Mouse (Mus musculus) cerebellum, postnatal 36 days (tissue): Measurements from ENCODE around the gene Gpc6.

Source experiments
- DNase-seq, 2 experiments: peaks; one replicate each; pipeline ENCODE4 v3.0.0; 2021 to 2022; ENCODE audit warnings: mixed read lengths in 2 of 2

Gene Gpc6

DNA sequence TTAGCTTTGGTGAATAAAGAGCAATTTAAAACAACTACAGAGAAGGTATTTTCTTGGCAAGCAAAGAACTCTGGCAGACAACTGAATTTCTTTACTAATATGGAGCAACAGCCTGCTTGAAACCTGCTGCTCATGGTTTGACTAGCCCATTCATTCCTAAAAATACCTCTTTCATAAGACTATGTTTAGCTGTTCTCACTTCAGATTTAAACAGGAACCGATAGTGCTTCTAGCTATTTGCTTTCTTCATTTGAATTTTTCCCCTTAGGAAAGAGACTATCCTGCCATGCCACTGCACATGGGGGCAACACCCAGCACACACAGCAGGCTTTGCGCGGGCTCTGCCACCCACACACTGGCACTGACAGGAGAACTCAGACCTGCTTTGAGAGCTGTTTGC is 888.4 kb downstream of the Gpc6 start:
- no peak for DNase-seq

DNA sequence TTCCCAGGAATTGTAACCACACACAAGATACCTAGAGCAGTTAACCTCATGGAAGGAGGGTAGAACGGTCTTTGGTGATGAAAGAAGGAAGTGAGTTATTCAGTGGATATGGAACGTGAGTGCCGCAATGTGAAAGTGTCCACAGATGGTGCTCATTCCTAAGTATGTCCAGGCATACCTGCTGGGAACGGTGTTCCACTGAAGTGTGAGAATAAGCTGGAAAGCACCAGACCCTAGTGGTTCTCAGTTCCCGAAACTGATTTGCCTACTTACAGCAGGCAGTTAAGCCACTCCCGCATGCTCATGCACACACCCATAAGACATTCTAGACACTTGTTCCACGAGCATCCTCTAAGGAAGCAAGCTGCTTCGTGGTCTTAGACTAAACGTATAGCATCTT is 890.9 kb downstream of the Gpc6 start:
- no peak for DNase-seq

DNA sequence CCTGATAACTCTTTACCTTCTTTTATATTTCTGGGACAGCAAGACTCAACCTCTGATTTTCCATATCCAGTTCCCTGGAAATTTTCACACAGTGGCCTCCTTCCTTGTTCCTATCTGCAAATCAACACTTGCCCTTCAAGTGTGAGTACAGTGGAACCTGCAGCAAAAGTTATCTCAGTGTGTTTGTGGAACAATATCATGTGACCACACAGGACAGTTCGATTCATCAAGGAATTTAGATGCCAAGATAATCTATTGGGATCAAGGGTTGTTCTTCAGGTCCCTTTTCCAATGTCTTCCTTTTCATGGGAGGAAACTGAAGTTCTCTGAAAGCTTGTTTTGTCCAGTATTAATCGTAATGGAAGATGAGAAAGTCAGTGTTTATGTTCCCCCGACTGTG is 891.6 kb downstream of the Gpc6 start:
- no peak for DNase-seq

DNA sequence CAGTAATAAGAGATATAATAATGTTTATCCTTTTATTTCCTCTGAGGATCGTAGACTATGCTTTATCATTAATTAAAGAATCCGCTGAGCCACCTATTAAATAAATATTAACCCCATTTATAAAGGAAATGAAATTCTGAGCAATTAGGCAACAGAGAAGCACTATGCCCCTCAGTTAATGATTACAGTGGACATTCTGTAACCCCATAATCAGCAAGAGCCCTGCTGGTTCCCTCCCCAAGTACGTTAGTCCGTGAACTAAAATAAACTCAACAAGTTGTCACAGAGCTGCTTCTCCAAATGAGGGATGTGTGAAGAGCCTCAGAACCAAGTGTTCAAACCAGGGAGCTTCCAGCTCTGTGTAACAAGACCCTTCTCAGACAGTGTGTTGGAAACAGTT is 892.1 kb downstream of the Gpc6 start:
- DNase-seq: no peak

DNA sequence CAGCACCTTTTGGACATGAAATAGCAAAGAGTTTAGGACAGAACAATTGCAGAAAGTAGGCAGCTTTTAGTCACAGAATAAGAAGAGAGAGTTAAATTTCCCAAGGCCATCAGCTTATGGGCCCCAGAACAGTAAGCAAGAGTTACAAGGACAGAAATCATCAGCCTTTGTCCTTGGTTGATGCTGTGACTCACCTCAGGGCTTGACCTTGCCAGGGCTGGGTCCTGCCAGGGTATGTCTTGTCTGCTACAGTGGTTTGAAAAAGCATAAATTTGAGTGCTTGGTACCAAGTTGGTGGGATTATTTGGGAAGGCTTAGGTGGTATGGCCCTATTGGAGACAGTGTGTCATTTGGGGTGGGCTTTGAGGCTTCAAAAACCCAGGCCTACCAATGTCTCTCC is 899.4 kb downstream of the Gpc6 start:
- no peak for DNase-seq

DNA sequence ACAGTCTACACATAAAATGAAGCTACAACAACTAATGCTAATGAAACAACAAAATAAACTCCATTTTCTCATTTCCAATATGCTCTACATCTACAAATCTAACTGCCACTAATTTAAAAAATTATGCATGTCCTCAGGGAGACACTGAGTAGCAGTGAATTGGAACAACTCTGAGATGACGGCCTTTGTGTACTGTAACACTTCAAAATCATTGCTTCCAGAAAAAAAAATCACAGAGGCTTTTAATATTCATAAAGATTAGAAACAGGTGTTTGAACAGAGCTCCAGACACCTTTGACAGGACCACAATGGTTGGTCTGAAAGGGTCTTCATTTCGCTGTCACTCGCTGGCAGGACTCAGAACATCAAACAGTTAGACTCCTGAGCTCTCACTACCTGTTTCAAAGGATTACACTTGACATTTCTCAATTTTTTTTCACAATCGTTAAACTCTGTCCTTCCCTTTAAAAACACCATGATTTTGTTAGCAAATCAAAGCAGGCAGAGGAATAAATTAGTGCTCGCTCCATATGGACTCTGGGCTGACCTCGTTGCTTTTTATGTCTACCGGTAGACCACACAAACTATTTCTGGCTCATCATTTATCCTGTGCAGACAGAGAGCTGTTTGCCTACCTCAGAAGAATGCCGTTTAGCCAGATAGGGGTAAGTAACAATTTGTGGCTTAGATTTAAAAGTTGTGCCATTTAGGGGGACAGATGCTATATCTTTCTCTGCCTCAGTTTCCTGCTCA is 901.4 kb downstream of the Gpc6 start:
- DNase-seq: no peak

DNA sequence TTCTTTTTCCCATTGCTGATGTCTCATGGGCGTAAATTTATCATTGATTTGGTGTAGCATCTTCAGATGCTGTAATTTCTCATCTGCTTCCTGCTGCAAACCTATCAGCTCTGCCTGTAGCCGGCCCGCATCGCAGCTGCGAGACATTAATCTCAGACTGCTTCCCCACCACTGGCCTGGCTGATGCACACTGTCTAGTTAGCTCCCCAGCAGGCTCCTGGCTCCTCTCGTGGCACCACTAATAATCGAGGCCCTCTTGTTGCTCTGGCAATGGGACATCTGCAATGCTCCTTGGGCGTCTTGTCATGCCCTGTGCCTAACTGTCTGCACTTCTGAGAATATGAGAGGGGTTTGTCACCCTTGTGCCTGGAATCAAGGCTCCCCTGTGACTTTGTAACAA is 906.2 kb downstream of the Gpc6 start:
- no peak for DNase-seq

DNA sequence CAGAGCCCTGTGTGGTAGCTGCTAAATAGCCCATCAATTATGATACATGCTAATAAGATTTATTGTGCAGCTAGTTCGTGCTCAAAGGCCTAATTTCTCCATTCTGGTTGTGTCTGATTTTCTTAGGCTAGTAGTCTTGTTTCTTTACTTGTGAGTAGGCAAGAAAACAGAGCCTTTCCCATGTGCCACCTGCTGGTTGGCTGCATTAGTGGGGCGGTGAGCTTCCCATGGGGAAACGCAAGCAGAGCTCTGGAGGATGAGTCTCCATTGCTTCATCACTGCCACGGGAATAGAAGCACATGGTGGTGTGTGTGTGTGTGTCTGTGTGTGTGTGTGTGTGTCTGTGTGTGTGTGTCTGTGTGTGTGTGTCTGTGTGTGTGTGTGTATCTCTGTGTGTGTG is 906.6 kb downstream of the Gpc6 start:
- DNase-seq: no peak

DNA sequence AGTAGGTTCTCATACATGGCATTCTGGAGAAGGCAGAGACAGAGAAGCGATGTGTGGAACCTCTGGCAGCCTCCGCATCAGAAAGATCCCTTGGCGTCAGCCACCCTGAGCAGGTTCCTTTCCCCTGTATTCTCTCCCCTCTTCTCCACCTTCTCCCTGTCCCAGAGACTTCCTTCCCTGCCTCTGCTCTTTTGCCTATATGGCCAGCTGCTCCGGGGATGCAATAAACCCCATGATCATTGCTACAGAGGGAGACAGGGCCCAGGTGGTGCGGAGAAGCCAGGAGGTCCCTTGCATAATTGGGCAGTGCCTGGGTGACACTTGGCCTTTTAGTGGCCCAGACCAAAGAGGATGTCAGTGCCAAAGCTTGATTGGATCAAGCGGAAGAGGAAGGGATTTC is 910.4 kb downstream of the Gpc6 start:
- DNase-seq: no peak

DNA sequence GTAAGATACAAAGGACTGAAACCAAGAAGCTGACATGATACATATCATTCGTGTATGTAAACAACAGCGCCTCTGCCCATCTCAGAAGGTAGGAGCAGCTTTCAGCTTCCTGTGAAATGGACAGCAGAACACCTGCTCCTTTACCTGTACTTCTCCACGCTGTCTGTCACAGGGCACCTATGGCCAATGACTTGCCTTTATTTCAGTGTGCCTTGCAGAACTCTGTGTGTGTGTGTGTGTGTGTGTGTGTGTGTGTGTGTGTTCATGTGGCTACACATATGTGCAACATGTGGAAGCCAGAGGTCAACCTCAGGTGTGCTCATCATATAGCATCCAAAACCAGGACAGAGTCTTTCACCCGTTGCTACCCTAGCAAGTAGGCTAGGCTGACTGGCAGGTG is 911.9 kb downstream of the Gpc6 start:
- DNase-seq: no peak

DNA sequence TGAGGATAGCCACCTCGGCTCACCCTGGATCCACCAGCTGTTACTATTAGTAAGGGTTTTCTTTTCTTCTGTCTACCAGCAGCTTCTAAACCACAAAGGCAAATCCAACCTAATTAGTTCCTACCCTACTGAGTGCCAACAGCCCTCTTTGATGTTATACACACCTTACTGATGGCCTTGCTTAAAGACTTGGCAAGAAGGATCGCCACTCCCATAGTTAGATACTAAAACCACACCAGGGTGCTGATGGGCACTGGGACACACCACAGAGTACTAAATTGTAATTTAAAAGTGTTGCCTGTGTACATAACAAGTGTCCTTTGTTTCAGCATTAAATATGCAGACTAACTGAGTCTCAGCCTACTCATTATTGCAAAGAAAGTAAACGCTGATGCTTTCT is 912.6 kb downstream of the Gpc6 start:
- DNase-seq: no peak

DNA sequence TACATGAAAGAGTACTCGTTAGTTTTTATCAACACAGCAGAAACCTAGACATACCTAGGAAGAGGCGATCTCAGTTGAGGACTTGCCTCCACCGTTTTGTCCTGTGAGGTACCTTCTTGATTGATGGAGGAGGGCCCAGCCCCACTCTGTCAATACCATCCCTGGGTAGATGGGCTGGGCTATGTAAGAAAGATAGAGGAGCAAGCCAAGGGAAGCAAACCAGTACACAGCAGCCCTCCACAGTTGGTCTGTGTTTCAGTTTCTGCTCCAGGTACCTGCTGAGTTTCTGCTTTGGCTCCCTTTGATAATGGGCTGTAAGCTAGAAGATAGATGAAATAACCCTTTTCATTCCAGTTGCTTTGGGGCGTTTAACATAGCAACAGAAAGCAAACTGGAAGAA is 916.1 kb downstream of the Gpc6 start:
- no peak for DNase-seq

DNA sequence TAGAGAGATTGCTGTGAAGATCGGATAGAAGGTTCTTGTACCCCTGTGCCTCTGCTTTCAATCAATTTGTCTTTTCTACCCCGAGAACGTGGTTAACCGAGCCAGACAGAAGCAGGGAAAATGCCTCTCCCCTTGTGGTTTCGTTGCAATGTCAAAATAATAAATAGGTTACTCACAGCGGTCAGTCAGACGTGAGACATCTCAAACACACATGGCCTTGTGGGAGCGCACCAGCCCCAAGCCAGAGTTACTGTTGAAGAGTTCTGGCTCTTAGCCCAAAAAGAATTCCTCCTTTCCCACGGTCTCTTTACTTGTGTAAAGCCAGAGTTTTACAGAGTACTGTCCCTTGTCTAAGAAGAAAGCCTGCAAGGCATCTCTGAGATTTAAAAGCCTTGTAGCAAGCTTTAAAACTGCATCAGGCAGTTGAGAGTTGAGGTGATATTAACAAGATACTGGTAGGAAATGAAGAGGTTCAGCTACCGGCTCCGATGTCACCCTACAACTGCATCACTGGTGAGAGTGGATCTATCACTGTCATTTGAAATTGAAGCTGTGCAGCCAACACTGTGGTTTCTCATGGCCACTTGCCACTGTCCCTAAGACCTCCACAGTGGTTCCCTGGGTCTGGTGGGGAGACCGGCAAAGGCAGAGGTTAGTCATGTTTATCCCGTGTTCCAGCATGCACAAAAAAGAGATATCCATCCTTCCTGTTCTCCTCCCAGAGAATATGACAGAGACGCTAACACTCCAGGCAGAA is 916.9 kb downstream of the Gpc6 start:
- no peak for DNase-seq

DNA sequence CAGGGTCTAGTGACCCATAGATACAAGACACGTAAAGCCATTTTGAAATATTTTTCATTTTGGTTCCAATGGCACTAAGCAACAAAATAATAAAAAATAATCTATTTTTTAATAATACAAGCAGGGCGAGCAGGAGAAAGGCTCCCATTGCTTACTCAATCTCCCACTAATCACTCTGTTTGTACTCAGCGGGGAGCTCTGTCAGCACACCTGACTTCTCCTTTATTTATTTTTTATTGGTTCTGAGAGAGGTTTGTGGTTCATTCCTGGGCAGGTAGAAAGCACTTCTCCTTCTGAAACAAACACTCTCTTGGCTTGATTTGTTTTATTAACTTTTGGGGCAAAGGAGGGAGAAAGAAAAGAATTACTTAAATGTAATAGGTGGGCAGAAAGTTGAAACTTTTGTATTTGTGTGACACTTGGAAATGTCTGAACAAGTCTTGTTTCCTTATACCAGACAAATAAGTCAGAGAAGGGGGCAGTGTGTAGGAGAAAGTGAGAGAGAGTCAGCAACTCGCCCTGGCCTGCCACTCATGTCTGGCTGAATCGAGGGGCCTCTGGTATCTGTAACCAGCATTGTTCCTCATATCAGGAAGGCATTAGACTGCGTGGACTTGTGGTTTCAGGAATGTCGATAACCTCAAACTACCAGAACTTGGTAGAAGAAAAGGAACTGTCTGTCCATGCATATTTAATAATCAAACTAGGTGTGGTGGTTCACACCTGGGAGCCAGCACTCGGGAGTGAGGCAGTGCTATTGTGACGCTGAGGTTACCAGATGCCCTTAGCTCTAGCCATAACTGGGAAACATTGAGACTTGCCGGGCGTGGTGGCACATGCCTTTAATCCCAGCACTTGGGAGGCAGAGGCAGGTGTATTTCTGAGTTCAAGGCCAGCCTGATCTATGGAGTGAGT is 924.7 kb downstream of the Gpc6 start:
- no peak for DNase-seq

DNA sequence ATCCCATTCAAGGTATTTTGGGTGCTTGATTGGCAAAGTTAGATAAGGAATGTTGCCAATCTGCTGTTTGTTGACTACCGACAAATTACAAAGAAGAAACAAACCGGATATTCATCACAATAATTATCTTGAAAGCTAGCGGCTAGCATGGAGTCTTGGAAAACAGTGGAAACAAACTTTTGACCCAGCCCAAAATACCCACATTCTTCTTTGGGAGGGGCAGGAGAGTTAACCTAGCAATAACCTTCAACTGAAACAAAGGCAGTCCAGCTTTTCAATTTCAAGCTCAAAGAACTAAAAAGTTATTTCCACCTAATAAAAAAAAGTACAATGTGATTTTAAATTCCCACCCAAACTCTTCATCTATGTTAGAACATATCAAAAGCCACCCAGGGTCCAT is 927.2 kb downstream of the Gpc6 start:
- no peak for DNase-seq

DNA sequence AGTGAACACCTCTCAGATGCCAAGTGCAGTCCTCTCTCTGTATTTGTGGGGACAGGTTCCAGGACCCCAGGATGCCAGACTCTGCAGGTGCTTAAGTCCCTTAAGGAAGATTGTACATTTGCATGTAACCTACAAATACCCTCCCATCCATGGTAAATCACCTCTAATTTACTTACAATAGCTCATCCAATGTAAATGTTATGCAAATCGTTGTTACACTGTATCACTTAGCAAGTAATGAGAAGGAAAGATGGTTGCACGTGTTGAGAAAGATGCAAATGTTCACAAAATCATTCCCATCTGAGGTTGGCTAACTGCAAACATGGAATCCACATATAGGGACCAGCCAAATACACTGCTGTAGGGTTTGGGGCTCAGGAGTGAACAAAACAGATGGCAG is 927.7 kb downstream of the Gpc6 start:
- DNase-seq: no peak

DNA sequence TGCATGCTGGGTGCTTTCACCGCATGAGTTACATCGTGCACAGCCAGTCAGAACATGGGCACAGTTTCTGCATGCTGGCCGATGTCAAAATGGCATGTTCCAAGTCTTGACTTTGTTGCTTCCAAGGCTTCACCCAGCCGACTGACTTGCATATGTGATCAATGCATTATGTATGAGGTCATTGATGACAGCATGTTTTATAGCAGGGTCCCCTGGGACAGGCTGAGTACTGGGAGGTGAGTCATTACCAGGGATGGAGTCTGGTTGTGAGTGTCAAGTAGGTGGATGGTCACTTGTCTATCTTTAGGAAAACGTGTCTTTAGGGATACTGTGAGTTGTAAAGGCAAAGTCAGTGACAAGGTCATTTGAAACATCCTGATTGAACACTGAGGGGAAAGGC is 929.4 kb downstream of the Gpc6 start:
- no peak for DNase-seq

DNA sequence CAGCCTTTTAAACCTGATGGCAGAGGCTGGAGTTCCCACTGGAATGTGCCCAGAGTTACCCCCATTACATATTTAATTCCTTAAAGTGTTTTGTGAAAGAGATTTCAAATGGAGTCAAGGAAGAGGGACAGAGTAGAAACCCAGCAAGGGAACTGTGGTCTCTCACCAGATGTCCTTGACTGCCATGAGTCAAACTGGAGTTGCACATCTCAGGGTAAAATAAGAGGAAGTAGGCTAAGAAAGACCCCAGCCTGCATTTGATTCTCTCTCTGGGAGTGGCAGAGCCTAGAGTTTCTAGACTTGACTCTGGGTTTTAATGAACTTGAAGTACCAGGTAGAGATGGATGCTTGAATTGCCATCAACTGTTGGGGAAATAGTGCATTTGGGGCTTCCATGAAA is 946.2 kb downstream of the Gpc6 start:
- no peak for DNase-seq

DNA sequence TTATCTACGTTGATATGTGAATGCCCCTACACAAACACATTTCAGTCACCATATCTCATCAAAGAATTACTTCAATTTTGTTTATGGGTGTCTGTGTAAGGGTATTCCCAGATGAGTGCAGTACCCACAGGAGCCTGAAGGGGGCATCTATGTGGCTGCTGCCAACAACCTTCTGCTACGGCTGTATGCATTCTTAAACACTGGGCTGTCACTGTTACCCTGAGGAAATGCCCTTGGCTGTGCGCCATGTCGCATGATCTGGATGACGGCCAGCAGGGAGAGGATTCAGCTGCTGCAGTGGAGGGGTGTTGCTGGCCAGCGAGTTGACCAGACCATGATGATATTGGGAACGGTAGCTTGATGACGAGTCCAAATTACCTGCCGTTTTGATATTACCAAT is 954.2 kb downstream of the Gpc6 start:
- DNase-seq: no peak

DNA sequence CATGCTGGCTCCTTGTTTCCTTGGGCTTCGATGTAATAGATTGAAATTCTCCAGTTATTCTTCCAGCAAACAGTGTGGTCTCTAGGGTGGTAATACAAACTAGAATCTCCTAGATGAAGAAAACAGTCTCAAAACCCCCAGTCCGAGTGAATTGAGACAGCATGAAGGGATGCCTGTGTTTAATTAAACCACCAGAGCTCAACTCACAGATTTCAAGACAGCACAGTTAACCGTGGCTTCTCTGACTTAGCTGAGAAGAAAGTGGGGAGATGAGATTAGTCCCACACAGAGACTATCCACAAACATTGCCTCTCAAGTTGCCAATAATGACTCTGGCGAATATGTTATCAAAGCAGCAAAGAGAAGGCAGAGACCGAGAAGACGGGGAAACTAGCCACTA is 956.0 kb downstream of the Gpc6 start:
- DNase-seq: no peak

DNA sequence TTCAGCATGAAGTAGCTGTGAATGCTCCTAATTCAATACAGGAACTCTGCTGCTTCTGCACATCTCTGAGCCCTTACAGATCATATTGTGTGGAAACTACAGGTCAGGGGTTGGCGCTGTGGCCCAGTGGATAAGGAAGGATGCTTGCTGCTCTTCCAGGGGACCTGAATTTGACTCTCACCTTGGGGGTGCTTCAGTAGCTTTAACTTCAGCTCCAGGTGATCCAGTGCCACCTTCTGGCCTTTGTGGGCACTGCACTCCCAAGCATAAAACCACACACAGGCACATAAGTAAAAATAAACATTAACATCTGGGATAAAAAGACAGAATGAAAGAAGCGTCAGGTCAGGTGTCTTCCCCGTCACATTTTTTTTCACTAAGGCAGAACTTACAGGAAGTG is 957.1 kb downstream of the Gpc6 start:
- peak; percentile 27 to 50 for DNase-seq

DNA sequence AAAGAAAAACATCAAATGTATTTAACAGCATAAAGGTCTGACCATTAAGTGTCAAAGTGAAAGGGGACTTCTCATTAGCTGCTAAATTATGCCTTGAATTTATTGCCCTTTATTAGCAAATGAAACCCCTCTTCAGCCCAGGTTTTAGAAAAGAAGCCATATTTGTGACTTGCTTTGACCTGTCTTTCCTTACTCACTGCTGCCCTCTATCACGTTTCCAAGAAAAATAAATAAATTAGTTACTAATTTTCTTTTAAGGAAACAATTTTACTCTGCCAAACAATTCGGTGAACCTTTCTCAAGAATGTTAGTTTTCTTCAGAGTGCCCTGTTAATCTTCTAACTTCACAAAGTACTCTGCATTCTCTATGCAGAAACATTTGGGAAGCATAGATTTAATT is 964.5 kb downstream of the Gpc6 start:
- no peak for DNase-seq

DNA sequence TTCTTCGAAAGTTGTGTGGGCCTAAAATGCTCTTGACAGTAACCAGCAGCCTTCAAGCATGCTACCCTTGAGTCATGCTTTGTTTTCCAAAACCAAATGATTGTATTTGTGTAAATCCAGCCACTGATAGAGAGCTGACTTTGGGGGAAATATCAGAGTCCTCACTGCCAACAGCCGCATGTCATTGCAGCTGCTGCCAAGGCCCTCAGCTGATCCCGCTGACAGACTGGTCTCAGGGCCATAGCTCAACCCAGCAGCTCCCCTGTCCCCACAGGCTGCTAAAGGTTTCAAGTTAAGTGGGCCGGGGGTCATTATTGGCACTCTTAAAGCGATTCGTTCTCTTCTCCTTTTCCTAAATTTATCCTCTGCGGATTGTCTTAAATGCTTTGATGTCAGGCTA is 966.3 kb downstream of the Gpc6 start:
- no peak for DNase-seq

DNA sequence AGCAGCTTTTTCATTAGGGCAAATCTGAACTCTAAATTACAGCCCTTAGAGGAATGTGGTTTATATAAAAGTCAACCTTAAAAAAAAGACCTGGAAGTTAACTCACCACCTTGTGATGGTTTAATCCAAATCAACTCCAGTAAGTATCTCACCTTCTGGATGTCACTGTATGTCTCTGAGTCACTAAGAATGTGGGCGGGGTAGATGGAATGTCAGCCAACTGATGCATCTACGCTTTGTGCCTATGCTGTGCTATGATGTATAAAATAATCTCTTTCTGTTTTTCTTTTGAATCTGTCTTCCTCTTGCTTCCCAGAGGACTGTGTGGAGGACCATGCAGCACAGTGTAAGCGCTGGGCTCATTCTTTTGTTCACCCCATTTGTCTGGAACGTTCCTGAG is 966.9 kb downstream of the Gpc6 start:
- DNase-seq: no peak
